Mouse (Mus musculus): ENCODE data around the gene Arhgap18.

DNA sequence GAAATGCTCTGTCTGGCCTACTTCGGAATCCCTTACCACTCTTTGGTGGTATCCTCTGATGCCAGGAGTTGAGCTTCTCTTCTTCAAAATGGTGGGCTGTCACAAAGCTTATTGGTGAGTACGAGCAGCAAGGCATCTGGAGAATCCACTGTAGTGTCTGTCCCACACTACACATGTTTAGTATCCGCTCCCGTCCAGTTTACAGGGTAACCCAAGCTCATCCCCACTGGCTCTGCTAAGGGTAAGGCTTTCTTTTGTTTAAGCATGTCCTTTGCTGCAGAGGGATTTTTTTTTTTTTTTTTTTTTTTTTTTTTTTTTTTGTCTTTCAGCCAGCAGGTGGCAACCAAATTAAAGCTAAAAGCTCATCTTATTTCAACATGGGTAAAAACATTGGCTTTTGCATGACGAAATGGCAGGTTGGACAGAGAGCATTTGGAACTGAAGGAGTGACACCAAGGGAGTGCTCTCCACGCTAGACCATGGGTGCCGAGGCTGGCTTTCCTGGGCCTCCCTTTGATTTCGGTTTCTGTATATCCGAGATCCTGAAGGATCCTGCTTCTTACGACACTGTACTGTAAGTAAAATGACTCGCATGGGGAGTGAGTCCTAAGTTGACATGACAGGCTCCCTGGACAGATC is at the start of gene Arhgap18:
- no peak for TF ChIP-seq CTCF (IDR thresholded peaks at IDR 0.05; ENCODE audit: insufficient read depth, low read depth, low read length)
- TF ChIP-seq POLR2A (IDR thresholded peaks at IDR 0.05; ENCODE audit: insufficient read depth, low read depth, low read length): no peak

All from olfactory bulb, adult 2 months (tissue).